Mouse (Mus musculus) stomach, embryonic 14.5 days (tissue): Measurements from ENCODE around the gene Slc9a5. TPM values are rescaled to one million over a fixed set of nuclear protein-coding genes. Genes with fewer than 3 reads are reported as not detected.

Experiments used
- ATAC-seq: fragments of 200-750 bp; cut with Nextera tagmentation; 2 replicates; pipeline ENCODE4 v1.8.0; 2017; ENCODE audit warnings: low read depth, moderate TSS enrichment; ENCODE audit not compliant: insufficient number of reproducible peaks, insufficient read depth, low FRiP score
- H3K27ac ChIP-seq: fragments of 300-500 bp; sonication (generic); 2 replicates; pipeline ENCODE4 v1.5.1; 2014; ENCODE audit warnings: mild to moderate bottlenecking, low read length, moderate library complexity, mixed read lengths
- H3K27me3 ChIP-seq: fragments of 300-500 bp; sonication (generic); 2 replicates; pipeline ENCODE4 v1.6.1; 2014; ENCODE audit warnings: low read length, control low read depth, mixed read lengths; ENCODE audit not compliant: control insufficient read depth, insufficient read depth
- H3K36me3 ChIP-seq: fragments of 300-500 bp; sonication (generic); 2 replicates; pipeline ENCODE4 v1.6.1; 2014; ENCODE audit warnings: mild to moderate bottlenecking, control low read depth, low read length, moderate library complexity, mixed read lengths; ENCODE audit not compliant: control insufficient read depth, insufficient read depth
- H3K4me1 ChIP-seq: fragments of 300-500 bp; sonication (generic); 2 replicates; pipeline ENCODE4 v1.6.1; 2014; ENCODE audit warnings: low read length, control low read depth, mixed read lengths; ENCODE audit not compliant: control insufficient read depth, insufficient read depth
- H3K4me2 ChIP-seq: fragments of 300-500 bp; sonication (generic); replicated peaks from 2 replicates; pipeline ENCODE4 v1.6.1; 2014; ENCODE audit warnings: low read depth, low read length, control low read depth
- H3K4me3 ChIP-seq: fragments of 300-500 bp; sonication (generic); 2 replicates; pipeline ENCODE4 v1.5.1; 2014; ENCODE audit warnings: low read depth, low read length, control low read depth
- H3K9ac ChIP-seq: fragments of 300-500 bp; sonication (generic); replicated peaks from 2 replicates; pipeline ENCODE4 v1.6.1; 2014; ENCODE audit warnings: low read depth, mild to moderate bottlenecking, control low read depth, low read length, moderate library complexity, mixed read lengths
- H3K9me3 ChIP-seq: fragments of 300-500 bp; sonication (generic); 2 replicates; pipeline ENCODE4 v1.6.1; 2016; ENCODE audit warnings: low read depth, low read length, control low read depth; ENCODE audit not compliant: control insufficient read depth
- WGBS: fragments of 180-500 bp; shearing (Covaris S2); extraction: QIAGEN DNeasy Blood & Tissue Kit; methylation state at CpG from one replicate; pipeline ENCODE4 v1.1.7; 2014; 5-methylcytosine and 5-hydroxymethylcytosine counted together
- polyA plus RNA-seq: library from polyadenylated mRNA; unstranded; fragments of >200 nt; fragmentation: Nextera tagmentation; extraction: Ambion mirVana; gene quantifications from 2 replicates; pipeline ENCODE4 v1.2.1, GENCODE M21; 2014

The Slc9a5 gene
- polyA plus RNA-seq, 1 experiment from 2014 or later, result 3.2 TPM

- no peak overlapping the region for H3K9ac ChIP-seq
- ATAC-seq, result no peak
- no peaks in the 10 kb centered on the region for H3K36me3 ChIP-seq
- no peaks in the 10 kb centered on the region for H3K9me3 ChIP-seq
- H3K4me2 ChIP-seq, result peak overlapping the region; percentile 38
- WGBS, result 33% methylated on average over 33 of the region's 33 CpGs
- H3K4me1 ChIP-seq, result 0 out of 2 replicates have a peak, but pooled peaks cover 7% of the 10 kb centered on the region
- H3K4me3 ChIP-seq, result peak overlapping the region; percentile 13; the same call in 1 of the 2 replicates
- no peak overlapping the region for H3K27ac ChIP-seq
- no peaks in the 10 kb centered on the region for H3K27me3 ChIP-seq
Measured at GRCm38 (mm10) chr8:105374513-105374966, 25.9 kb downstream of the Slc9a5 start.

DNA sequence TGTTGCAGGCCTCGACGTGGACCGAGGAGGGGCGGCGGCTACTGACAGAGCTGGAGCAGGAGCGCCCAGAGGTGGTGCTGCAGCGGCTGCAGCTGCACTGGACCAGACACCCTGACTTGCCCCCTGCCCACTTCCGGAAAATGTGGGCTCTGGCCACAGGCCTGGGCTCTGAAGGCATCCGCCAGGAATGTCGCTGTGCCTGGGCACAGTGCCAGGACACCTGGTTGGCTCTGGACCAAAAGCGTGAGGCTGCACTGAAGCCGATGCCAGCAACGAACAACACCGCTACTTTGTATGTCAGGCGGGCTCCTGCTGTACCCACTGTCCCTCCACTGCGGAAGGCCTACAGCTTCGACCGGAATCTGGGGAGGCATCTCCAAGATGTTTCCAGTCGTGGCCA is 30.0 kb downstream of the Slc9a5 start:
- Histone ChIP-seq H3K4me3 (no peak overlapping the region), H3K27me3 (no peaks in the 10 kb centered on the region), H3K27ac (no peak overlapping the region), H3K36me3 (no peaks in the 10 kb centered on the region), H3K4me1 (0 out of 2 replicates have a peak, but pooled peaks cover 7% of the 10 kb centered on the region), H3K9ac (no peak overlapping the region), H3K9me3 (no peaks in the 10 kb centered on the region), H3K4me2 (no peak overlapping the region)
- peak; percentile 44; the same call in 1 of the 2 replicates for ATAC-seq
- 58% methylated on average over 19 of the region's 19 CpGs for WGBS

GRCm38 (mm10) chr8:105380308-105380707 is 31.7 kb downstream of the Slc9a5 start:
- no peaks in the 10 kb centered on the region for H3K27me3 ChIP-seq
- 0 out of 2 replicates have a peak, but pooled peaks cover 7% of the 10 kb centered on the region for H3K4me1 ChIP-seq
- H3K9ac ChIP-seq, result no peak overlapping the region
- ATAC-seq, result no peak
- no peaks in the 10 kb centered on the region for H3K36me3 ChIP-seq
- no peaks in the 10 kb centered on the region for H3K9me3 ChIP-seq
- no peak overlapping the region for H3K4me3 ChIP-seq
- WGBS, result 71% methylated on average over 12 of the region's 12 CpGs
- H3K4me2 ChIP-seq, result no peak overlapping the region
- H3K27ac ChIP-seq, result no peak overlapping the region

- H3K27me3 ChIP-seq, result no peaks in the 10 kb centered on the region
- H3K36me3 ChIP-seq, result no peaks in the 10 kb centered on the region
- no peak overlapping the region for H3K27ac ChIP-seq
- H3K4me1 ChIP-seq, result no peaks in the 10 kb centered on the region
- WGBS, result 97% methylated on average over 2 of the region's 2 CpGs
- no peak for ATAC-seq
- H3K9me3 ChIP-seq, result no peaks in the 10 kb centered on the region
- no peak overlapping the region for H3K4me3 ChIP-seq
- H3K4me2 ChIP-seq, result no peak overlapping the region
- H3K9ac ChIP-seq, result no peak overlapping the region
Measured at GRCm38 (mm10) chr8:105384070-105384469, 35.4 kb downstream of the Slc9a5 start.

DNA sequence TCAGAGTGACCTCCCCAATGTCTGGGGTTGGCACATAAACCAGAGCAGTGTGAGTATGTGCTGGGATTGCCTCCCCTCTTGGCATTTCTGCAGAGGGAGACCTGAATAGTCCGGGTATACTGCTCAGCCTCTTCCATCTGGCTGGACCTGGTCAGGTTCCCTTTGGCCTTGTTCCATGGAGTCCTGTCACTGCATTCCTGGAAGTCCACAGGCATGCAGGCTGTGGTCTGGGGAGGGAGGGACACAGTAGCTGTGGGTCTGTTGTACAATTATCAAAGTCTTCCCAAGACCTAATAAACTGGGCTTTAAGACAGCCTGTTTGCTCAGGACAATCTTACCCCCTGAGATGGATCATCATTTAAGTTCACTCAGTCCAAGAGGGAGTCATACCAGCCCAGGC is 38.5 kb downstream of the Slc9a5 start:
- H3K27ac ChIP-seq, result no peak overlapping the region
- H3K4me2 ChIP-seq, result no peak overlapping the region
- H3K9ac ChIP-seq, result no peak overlapping the region
- H3K27me3 ChIP-seq, result no peaks in the 10 kb centered on the region
- no peaks in the 10 kb centered on the region for H3K9me3 ChIP-seq
- H3K36me3 ChIP-seq, result no peaks in the 10 kb centered on the region
- 50% methylated on average over 1 of the region's 1 CpGs for WGBS
- no peak for ATAC-seq
- no peak overlapping the region for H3K4me3 ChIP-seq
- H3K4me1 ChIP-seq, result no peaks in the 10 kb centered on the region

DNA sequence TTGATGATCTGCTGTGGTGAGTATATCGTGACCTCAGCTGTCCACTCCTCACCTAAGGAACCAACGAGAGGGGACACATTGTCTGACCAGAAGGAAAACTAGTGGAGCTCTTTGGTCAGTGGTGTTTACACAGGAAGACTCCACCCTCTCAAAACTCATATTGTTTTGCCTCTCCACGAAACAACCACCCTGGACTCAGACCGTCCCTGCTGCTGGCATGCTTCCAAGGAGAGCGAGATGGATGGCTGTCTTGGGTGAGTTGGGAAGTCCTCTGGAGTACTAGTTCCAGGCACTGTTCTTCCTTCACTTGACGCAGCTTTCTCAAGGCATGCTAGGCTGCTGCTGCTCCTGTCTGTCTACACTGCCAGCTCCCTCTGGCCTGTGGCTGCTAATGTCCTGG is 40.5 kb downstream of the Slc9a5 start:
- Histone ChIP-seq H3K27ac (no peak overlapping the region), H3K9me3 (no peaks in the 10 kb centered on the region), H3K4me2 (no peak overlapping the region), H3K27me3 (no peaks in the 10 kb centered on the region), H3K4me3 (no peak overlapping the region), H3K4me1 (no peaks in the 10 kb centered on the region), H3K36me3 (no peaks in the 10 kb centered on the region), H3K9ac (no peak overlapping the region)
- ATAC-seq, result no peak
- WGBS, result 54% methylated on average over 6 of the region's 6 CpGs

- no peak overlapping the region for H3K4me3 ChIP-seq
- H3K27me3 ChIP-seq, result no peaks in the 10 kb centered on the region
- H3K27ac ChIP-seq, result no peak overlapping the region
- H3K9me3 ChIP-seq, result no peaks in the 10 kb centered on the region
- H3K4me1 ChIP-seq, result no peaks in the 10 kb centered on the region
- no peak for ATAC-seq
- WGBS, result 87% methylated on average over 12 of the region's 12 CpGs
- H3K9ac ChIP-seq, result no peak overlapping the region
- no peaks in the 10 kb centered on the region for H3K36me3 ChIP-seq
- H3K4me2 ChIP-seq, result no peak overlapping the region
Measured at GRCm38 (mm10) chr8:105393089-105393787, 44.6 kb downstream of the Slc9a5 start.

DNA sequence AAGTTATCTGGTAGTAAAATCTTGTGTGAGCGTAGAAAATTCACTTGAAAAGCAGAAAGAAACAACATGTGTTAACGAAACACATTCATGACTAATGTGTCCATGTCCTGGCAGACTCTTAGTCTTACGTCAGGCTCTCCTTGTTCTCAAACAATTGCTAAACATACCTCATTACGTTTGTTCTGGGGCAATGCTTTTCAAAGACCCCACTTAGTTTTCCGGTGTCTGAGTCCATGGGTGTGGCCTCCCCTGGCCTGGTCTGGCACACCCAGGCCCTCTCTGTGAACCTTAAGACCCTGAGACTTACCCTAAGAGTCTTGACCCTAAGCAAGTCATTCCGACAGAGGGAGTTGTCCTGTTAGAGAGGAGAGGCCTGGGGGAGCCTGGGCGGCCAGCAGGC is 45.3 kb downstream of the Slc9a5 start:
- H3K9ac ChIP-seq, result no peak overlapping the region

GRCm38 (mm10) chr8:105397747-105398146 is 49.1 kb downstream of the Slc9a5 start:
- 34% methylated on average over 3 of the region's 3 CpGs for WGBS
- Histone ChIP-seq H3K27ac (no peak overlapping the region), H3K4me3 (no peak overlapping the region), H3K4me2 (no peak overlapping the region), H3K4me1 (no peaks in the 10 kb centered on the region), H3K9me3 (no peaks in the 10 kb centered on the region; the same call in 1 of the 2 replicates), H3K9ac (no peak overlapping the region), H3K27me3 (no peaks in the 10 kb centered on the region), H3K36me3 (no peaks in the 10 kb centered on the region)
- no peak for ATAC-seq

More for the DNA sequence above, 45.3 kb downstream of the Slc9a5 start:
- Histone ChIP-seq H3K36me3 (no peaks in the 10 kb centered on the region), H3K27ac (no peak overlapping the region), H3K27me3 (no peaks in the 10 kb centered on the region), H3K4me1 (no peaks in the 10 kb centered on the region), H3K4me2 (no peak overlapping the region), H3K9me3 (no peaks in the 10 kb centered on the region), H3K4me3 (no peak overlapping the region)
- 70% methylated on average over 7 of the region's 7 CpGs for WGBS
- no peak for ATAC-seq
